Mouse (Mus musculus) myocyte (in vitro differentiated cells): ENCODE measurements around the gene Tenm4.

ENCODE experiments used
- CEBPB ChIP-seq: IDR thresholded peaks from 2 replicates; pipeline ENCODE4 v1.6.1; 2011; ENCODE audit warnings: mild to moderate bottlenecking, moderate library complexity; ENCODE audit not compliant: poor library complexity, insufficient read depth, severe bottlenecking
- E2F4 ChIP-seq: IDR thresholded peaks from one replicate; pipeline ENCODE4 v1.6.1; 2011; ENCODE audit warnings: mild to moderate bottlenecking, control low read depth, moderate library complexity; ENCODE audit not compliant: insufficient read depth
- MAX ChIP-seq: IDR thresholded peaks from one replicate; pipeline ENCODE4 v1.6.1; 2011; ENCODE audit warnings: low read depth, mild to moderate bottlenecking, control low read depth
- MYOD1 ChIP-seq, 3 experiments: IDR thresholded peaks; one replicate each; pipeline ENCODE4 v1.6.1; 2011; ENCODE audit warnings: control low read depth in 2 of 3, low read depth in 2 of 3, mild to moderate bottlenecking in 2 of 3, moderate library complexity in 1 of 3; ENCODE audit not compliant: insufficient read length in 2 of 3, control insufficient read depth in 1 of 3
- MYOG ChIP-seq, 3 experiments: IDR thresholded peaks; one replicate each; pipeline ENCODE4 v1.6.1; 2011; ENCODE audit warnings: control low read depth in 2 of 3, low read depth in 2 of 3, mild to moderate bottlenecking in 2 of 3; ENCODE audit not compliant: insufficient read length in 2 of 3, control insufficient read depth in 1 of 3, insufficient read depth in 1 of 3
- POLR2A ChIP-seq: IDR thresholded peaks from one replicate; pipeline ENCODE4 v1.6.1; 2011; ENCODE audit warnings: low read depth, mild to moderate bottlenecking, control low read depth, moderate library complexity; ENCODE audit not compliant: insufficient read length
- TCF12 ChIP-seq: IDR thresholded peaks from one replicate; pipeline ENCODE4 v1.6.1; 2011; ENCODE audit warnings: mild to moderate bottlenecking, control low read depth; ENCODE audit not compliant: poor library complexity, insufficient read depth, severe bottlenecking
- USF1 ChIP-seq: IDR thresholded peaks from one replicate; pipeline ENCODE4 v1.6.1; 2011; ENCODE audit warnings: low read depth, mild to moderate bottlenecking, control low read depth, moderate library complexity

- no peak for TF ChIP-seq POLR2A
- no peak for TF ChIP-seq MYOD1 (IDR thresholded peaks at IDR 0.05; ENCODE audit: control insufficient read depth in 1 of 3, insufficient read length in 2 of 3, low read depth in 2 of 3)
- TF ChIP-seq USF1, result no peak
- no peak for TF ChIP-seq E2F4
- no peak for TF ChIP-seq CEBPB
- no peak for TF ChIP-seq TCF12
- TF ChIP-seq MAX, result no peak
- no peak for TF ChIP-seq MYOG (IDR thresholded peaks at IDR 0.05; ENCODE audit: control insufficient read depth in 1 of 3, insufficient read depth in 1 of 3, insufficient read length in 2 of 3, low read depth in 2 of 3)
Observed at GRCm38 (mm10) chr7:96510396-96510795, 339.4 kb downstream of the Tenm4 start.
